Mouse (Mus musculus): Measurements from ENCODE around the gene Cacnb2. TPM values are rescaled to one million over a fixed set of nuclear protein-coding genes. Genes with fewer than 3 reads are reported as not detected.

Gene Cacnb2
- polyA plus RNA-seq, 1 experiment from 2014 or later = 5.9 TPM

GRCm38 (mm10) chr2:14774857-14775495 lies 172.1 kb downstream of the Cacnb2 start:
- Histone ChIP-seq H3K4me2 (replicated peaks) (no peak overlapping the region; the same call in 1 of the 2 replicates), H3K9me3 (ENCODE audit: control insufficient read depth, low read length) (no peaks in the 10 kb centered on the region), H3K9ac (no peak overlapping the region), H3K27me3 (ENCODE audit: control insufficient read depth, insufficient read depth, low read length) (no peaks in the 10 kb centered on the region), H3K4me1 (replicated peaks; ENCODE audit: control insufficient read depth, insufficient read depth, low read length) (no peaks in the 10 kb centered on the region; the same call in 1 of the 2 replicates), H3K36me3 (replicated peaks; ENCODE audit: control insufficient read depth, insufficient read depth) (no peaks in the 10 kb centered on the region), H3K27ac (peak overlapping the region; percentile 73), H3K4me3 (replicated peaks; ENCODE audit: low read length) (no peak overlapping the region)
- 56% methylated on average over 3 of the region's 3 CpGs for WGBS
- ATAC-seq (ENCODE audit: low FRiP score) = peak; percentile 75
- DNase-seq (ENCODE audit: low spot score) = peak; percentile 56

- no peak for ATAC-seq (ENCODE audit: low FRiP score)
- no peak overlapping the region for H3K4me3 ChIP-seq (replicated peaks; ENCODE audit: low read length)
- no peaks in the 10 kb centered on the region for H3K27me3 ChIP-seq (ENCODE audit: control insufficient read depth, insufficient read depth, low read length)
- 88% methylated on average over 2 of the region's 2 CpGs for WGBS
- no peak for DNase-seq (ENCODE audit: low spot score)
- no peak overlapping the region for H3K9ac ChIP-seq
- H3K9me3 ChIP-seq (ENCODE audit: control insufficient read depth, low read length) = no peaks in the 10 kb centered on the region
- no peak overlapping the region for H3K4me2 ChIP-seq (replicated peaks)
- H3K36me3 ChIP-seq (replicated peaks; ENCODE audit: control insufficient read depth, insufficient read depth) = no peaks in the 10 kb centered on the region
- no peak overlapping the region for H3K27ac ChIP-seq
- H3K4me1 ChIP-seq (replicated peaks; ENCODE audit: control insufficient read depth, insufficient read depth, low read length) = no peaks in the 10 kb centered on the region
Measured at GRCm38 (mm10) chr2:14787983-14788382, 185.1 kb downstream of the Cacnb2 start.

- WGBS = 67% methylated on average over 4 of the region's 4 CpGs
- Histone ChIP-seq H3K4me2 (replicated peaks) (no peak overlapping the region), H3K27ac (no peak overlapping the region), H3K9ac (no peak overlapping the region), H3K4me3 (replicated peaks; ENCODE audit: low read length) (no peak overlapping the region), H3K9me3 (ENCODE audit: control insufficient read depth, low read length) (no peaks in the 10 kb centered on the region), H3K27me3 (ENCODE audit: control insufficient read depth, insufficient read depth, low read length) (no peaks in the 10 kb centered on the region), H3K36me3 (replicated peaks; ENCODE audit: control insufficient read depth, insufficient read depth) (no peaks in the 10 kb centered on the region), H3K4me1 (replicated peaks; ENCODE audit: control insufficient read depth, insufficient read depth, low read length) (no peaks in the 10 kb centered on the region)
- DNase-seq (ENCODE audit: low spot score) (no peak), ATAC-seq (ENCODE audit: low FRiP score) (no peak)
Measured at GRCm38 (mm10) chr2:14801446-14802046, 198.7 kb downstream of the Cacnb2 start.

- Histone ChIP-seq H3K4me2 (replicated peaks) (no peak overlapping the region), H3K9me3 (ENCODE audit: control insufficient read depth, low read length) (no peaks in the 10 kb centered on the region), H3K36me3 (replicated peaks; ENCODE audit: control insufficient read depth, insufficient read depth) (no peaks in the 10 kb centered on the region), H3K9ac (no peak overlapping the region), H3K27me3 (ENCODE audit: control insufficient read depth, insufficient read depth, low read length) (no peaks in the 10 kb centered on the region), H3K4me1 (replicated peaks; ENCODE audit: control insufficient read depth, insufficient read depth, low read length) (0 out of 2 replicates have a peak, but pooled peaks cover 10% of the 10 kb centered on the region), H3K4me3 (replicated peaks; ENCODE audit: low read length) (no peak overlapping the region), H3K27ac (no peak overlapping the region)
- ATAC-seq (ENCODE audit: low FRiP score) (peak; percentile 46; the same call in 1 of the 2 replicates), DNase-seq (ENCODE audit: low spot score) (no peak)
- 30% methylated on average over 6 of the region's 6 CpGs for WGBS
Measured at GRCm38 (mm10) chr2:14807650-14808347, 204.9 kb downstream of the Cacnb2 start.

- Histone ChIP-seq H3K36me3 (replicated peaks; ENCODE audit: control insufficient read depth, insufficient read depth) (no peaks in the 10 kb centered on the region), H3K4me2 (replicated peaks) (no peak overlapping the region), H3K4me1 (replicated peaks; ENCODE audit: control insufficient read depth, insufficient read depth, low read length) (no peaks in the 10 kb centered on the region), H3K27ac (no peak overlapping the region), H3K4me3 (replicated peaks; ENCODE audit: low read length) (no peak overlapping the region), H3K9me3 (ENCODE audit: control insufficient read depth, low read length) (no peaks in the 10 kb centered on the region), H3K27me3 (ENCODE audit: control insufficient read depth, insufficient read depth, low read length) (no peaks in the 10 kb centered on the region), H3K9ac (no peak overlapping the region)
- no peak for DNase-seq (ENCODE audit: low spot score)
- ATAC-seq (ENCODE audit: low FRiP score) = no peak
Measured at GRCm38 (mm10) chr2:14814977-14815376, 212.1 kb downstream of the Cacnb2 start.

- no peak for ATAC-seq (ENCODE audit: low FRiP score)
- Histone ChIP-seq H3K4me2 (replicated peaks) (no peak overlapping the region), H3K36me3 (replicated peaks; ENCODE audit: control insufficient read depth, insufficient read depth) (no peaks in the 10 kb centered on the region), H3K27me3 (ENCODE audit: control insufficient read depth, insufficient read depth, low read length) (no peaks in the 10 kb centered on the region), H3K27ac (no peak overlapping the region), H3K4me3 (replicated peaks; ENCODE audit: low read length) (no peak overlapping the region), H3K9me3 (ENCODE audit: control insufficient read depth, low read length) (no peaks in the 10 kb centered on the region), H3K4me1 (replicated peaks; ENCODE audit: control insufficient read depth, insufficient read depth, low read length) (no peaks in the 10 kb centered on the region), H3K9ac (no peak overlapping the region)
- DNase-seq (ENCODE audit: low spot score) = no peak
- 55% methylated on average over 1 of the region's 1 CpGs for WGBS
Measured at GRCm38 (mm10) chr2:14818651-14819050, 215.8 kb downstream of the Cacnb2 start.

- no peaks in the 10 kb centered on the region for H3K9me3 ChIP-seq (ENCODE audit: control insufficient read depth, low read length)
- 86% methylated on average over 2 of the region's 2 CpGs for WGBS
- H3K4me3 ChIP-seq (replicated peaks; ENCODE audit: low read length) = no peak overlapping the region
- H3K27me3 ChIP-seq (ENCODE audit: control insufficient read depth, insufficient read depth, low read length) = no peaks in the 10 kb centered on the region
- ATAC-seq (ENCODE audit: low FRiP score) (no peak), DNase-seq (ENCODE audit: low spot score) (no peak)
- no peak overlapping the region for H3K4me2 ChIP-seq (replicated peaks)
- H3K9ac ChIP-seq = no peak overlapping the region
- no peaks in the 10 kb centered on the region for H3K36me3 ChIP-seq (replicated peaks; ENCODE audit: control insufficient read depth, insufficient read depth)
- no peak overlapping the region for H3K27ac ChIP-seq
- H3K4me1 ChIP-seq (replicated peaks; ENCODE audit: control insufficient read depth, insufficient read depth, low read length) = no peaks in the 10 kb centered on the region
Measured at GRCm38 (mm10) chr2:14820946-14821345, 218.1 kb downstream of the Cacnb2 start.

GRCm38 (mm10) chr2:14823105-14823504 lies 220.2 kb downstream of the Cacnb2 start:
- peak; percentile 64; the same call in 1 of the 2 replicates for ATAC-seq (ENCODE audit: low FRiP score)
- H3K9me3 ChIP-seq (ENCODE audit: control insufficient read depth, low read length) = no peaks in the 10 kb centered on the region
- no peak for DNase-seq (ENCODE audit: low spot score)
- H3K4me3 ChIP-seq (replicated peaks; ENCODE audit: low read length) = no peak overlapping the region
- no peaks in the 10 kb centered on the region for H3K36me3 ChIP-seq (replicated peaks; ENCODE audit: control insufficient read depth, insufficient read depth)
- no peaks in the 10 kb centered on the region for H3K4me1 ChIP-seq (replicated peaks; ENCODE audit: control insufficient read depth, insufficient read depth, low read length)
- no peak overlapping the region for H3K4me2 ChIP-seq (replicated peaks)
- no peaks in the 10 kb centered on the region for H3K27me3 ChIP-seq (ENCODE audit: control insufficient read depth, insufficient read depth, low read length)
- no peak overlapping the region for H3K27ac ChIP-seq
- H3K9ac ChIP-seq = no peak overlapping the region

GRCm38 (mm10) chr2:14823816-14824348 lies 221.0 kb downstream of the Cacnb2 start:
- Histone ChIP-seq H3K4me3 (replicated peaks; ENCODE audit: low read length) (no peak overlapping the region), H3K4me2 (replicated peaks) (no peak overlapping the region), H3K9ac (no peak overlapping the region), H3K27me3 (ENCODE audit: control insufficient read depth, insufficient read depth, low read length) (no peaks in the 10 kb centered on the region), H3K9me3 (ENCODE audit: control insufficient read depth, low read length) (no peaks in the 10 kb centered on the region), H3K27ac (no peak overlapping the region), H3K36me3 (replicated peaks; ENCODE audit: control insufficient read depth, insufficient read depth) (no peaks in the 10 kb centered on the region), H3K4me1 (replicated peaks; ENCODE audit: control insufficient read depth, insufficient read depth, low read length) (no peaks in the 10 kb centered on the region)
- DNase-seq (ENCODE audit: low spot score) = no peak
- ATAC-seq (ENCODE audit: low FRiP score) = peak; percentile 17; the same call in 1 of the 2 replicates
- 66% methylated on average over 11 of the region's 11 CpGs for WGBS

Data from hindbrain, embryonic 14.5 days (tissue).